ENCODE assay signal across 13 mouse cellular contexts in genomic region chr7:5012681-5013513, GRCm38 (mm10). TPM values are rescaled to one million over a fixed set of nuclear protein-coding genes. Genes with fewer than 3 reads are reported as not detected.
A peak's percentile ranks its signal among the peaks of the same experiment; 100 is the strongest.
DNase-seq lines count a peak whose midpoint lies in the region; ATAC-seq and TF ChIP-seq lines count a peak whose summit lies in the region.
"Had no signal": no experiment of that assay in that cellular context is flagged by ENCODE, and none has a peak within 500 bp of the region (broad histone marks: within the 10 kb centered on the region; RNA-seq: fewer than 3 reads in every experiment).

No protein-coding gene starts in this region.

- no peak for TF ChIP-seq CTCF in lung, embryonic 14.5 days (IDR thresholded peaks at IDR 0.05; ENCODE audit: low read depth)

- no peak for DNase-seq in forebrain, embryonic 10.5 days (ENCODE audit: extremely low spot score, low spot score)
- no peak for DNase-seq in lung, embryonic 14.5 days
- no peak for DNase-seq in lung, postnatal 10 days
- DNase-seq in induced T-regulatory cell, adult 2 months (ENCODE audit: low read depth), result peak; percentile 30
- peak; percentile 35 for DNase-seq in naive thymus-derived CD4-positive, alpha-beta T cell, adult 2 months (ENCODE audit: low read depth)
- no peak for DNase-seq in adrenal gland, postnatal 25 days
- no peak for DNase-seq in yolk sac, embryonic 10.5 days (ENCODE audit: low spot score)
- DNase-seq: adrenal gland, adult 2 months; right cerebral cortex, adult 18-20 months had no signal

- peaks cover 18% of the 10 kb centered on the region for H3K4me1 ChIP-seq in forebrain, embryonic 10.5 days
- H3K4me1 ChIP-seq in forebrain, embryonic 16.5 days (replicated peaks; ENCODE audit: control insufficient read depth, insufficient read depth, low read length), result peaks cover 12% of the 10 kb centered on the region
- H3K4me1 ChIP-seq in lung, embryonic 14.5 days (ENCODE audit: insufficient read depth), result no peaks in the 10 kb centered on the region

- no peak overlapping the region for H3K9ac ChIP-seq in forebrain, embryonic 16.5 days (replicated peaks; ENCODE audit: low read depth, low read length)
- H3K9ac ChIP-seq in lung, embryonic 14.5 days, result 0 out of 2 replicates have a peak overlapping the region, but pooled peaks have one; percentile 4

- WGBS in forebrain, embryonic 10.5 days, result 91% methylated on average over 27 of the region's 27 CpGs
- 91% methylated on average over 27 of the region's 27 CpGs for WGBS in forebrain, embryonic 16.5 days
- 86% methylated on average over 27 of the region's 27 CpGs for WGBS in lung, embryonic 14.5 days

- H3K4me2 ChIP-seq in forebrain, embryonic 16.5 days (ENCODE audit: low read length), result no peak overlapping the region
- peak overlapping the region; percentile 66 for H3K4me2 ChIP-seq in lung, embryonic 14.5 days

- H3K27ac ChIP-seq in forebrain, embryonic 10.5 days, result 0 out of 2 replicates have a peak overlapping the region, but pooled peaks have one; percentile 15
- H3K27ac ChIP-seq in forebrain, embryonic 16.5 days (ENCODE audit: low read length), result no peak overlapping the region
- H3K27ac ChIP-seq in lung, embryonic 14.5 days (ENCODE audit: low read depth), result no peak overlapping the region

- H3K27me3 ChIP-seq in forebrain, embryonic 10.5 days (ENCODE audit: poor library complexity, severe bottlenecking), result no peaks in the 10 kb centered on the region
- H3K27me3 ChIP-seq in forebrain, embryonic 16.5 days (replicated peaks; ENCODE audit: control insufficient read depth, insufficient read depth, low read length), result no peaks in the 10 kb centered on the region
- H3K27me3 ChIP-seq in lung, embryonic 14.5 days (ENCODE audit: insufficient read depth, low read length), result no peaks in the 10 kb centered on the region

- peaks cover 64% of the 10 kb centered on the region for H3K36me3 ChIP-seq in forebrain, embryonic 10.5 days (replicated peaks)
- peaks cover 36% of the 10 kb centered on the region for H3K36me3 ChIP-seq in forebrain, embryonic 16.5 days (ENCODE audit: control insufficient read depth, insufficient read depth)
- peaks cover 50% of the 10 kb centered on the region for H3K36me3 ChIP-seq in lung, embryonic 14.5 days (ENCODE audit: insufficient read depth)

- peaks cover 27% of the 10 kb centered on the region for H3K9me3 ChIP-seq in forebrain, embryonic 10.5 days
- H3K9me3 ChIP-seq in forebrain, embryonic 16.5 days (ENCODE audit: control insufficient read depth, low read length), result no peaks in the 10 kb centered on the region
- H3K9me3 ChIP-seq in lung, embryonic 14.5 days (ENCODE audit: low read depth, low read length), result no peaks in the 10 kb centered on the region

- H3K4me3 ChIP-seq in forebrain, embryonic 10.5 days, result peak overlapping the region; percentile 73
- no peak overlapping the region for H3K4me3 ChIP-seq in forebrain, embryonic 16.5 days (replicated peaks; ENCODE audit: low read length)
- peak overlapping the region; percentile 62; the same call in 1 of the 2 replicates for H3K4me3 ChIP-seq in lung, embryonic 14.5 days (ENCODE audit: low read depth, low read length)

- ATAC-seq in forebrain, embryonic 16.5 days, result no peak
- no peak for ATAC-seq in lung, embryonic 14.5 days (ENCODE audit: insufficient read depth)

RNA-seq across cellular contexts. Expression of gene Zfp524, which starts 1.3 kb away (rescaled TPM):
- 8.4 and 9.4 TPM in 2 replicates for polyA plus RNA-seq in forebrain, embryonic 10.5 days (2016; fragmentation: Nextera tagmentation; extraction: Ambion mirVana)
- 10.3 and 11.3 TPM in 2 replicates for polyA plus RNA-seq in forebrain, embryonic 16.5 days (2015; fragmentation: Nextera tagmentation; extraction: Ambion mirVana)
- 13.6 and 13.8 TPM in 2 replicates for polyA plus RNA-seq in lung, embryonic 14.5 days (2014; fragmentation: Nextera tagmentation; extraction: Ambion mirVana)
- total RNA-seq in adrenal gland, postnatal 25 days (2021), result 15.3 and 17.6 TPM in 2 replicates

RNA-seq across cellular contexts. Expression of gene Fiz1, which starts 1.6 kb away (rescaled TPM):
- 54.0 and 54.1 TPM in 2 replicates for polyA plus RNA-seq in forebrain, embryonic 10.5 days (2016; fragmentation: Nextera tagmentation; extraction: Ambion mirVana)
- polyA plus RNA-seq in forebrain, embryonic 16.5 days (2015; fragmentation: Nextera tagmentation; extraction: Ambion mirVana), result 43.7 and 46.1 TPM in 2 replicates
- 41.9 and 46.4 TPM in 2 replicates for polyA plus RNA-seq in lung, embryonic 14.5 days (2014; fragmentation: Nextera tagmentation; extraction: Ambion mirVana)
- total RNA-seq in adrenal gland, postnatal 25 days (2021), result 18.7 and 26.4 TPM in 2 replicates

RNA-seq across cellular contexts. Expression of gene Gm44973, which starts 2.4 kb away (rescaled TPM):
- 1.0 and 1.1 TPM in 2 replicates for polyA plus RNA-seq in forebrain, embryonic 10.5 days (2016; fragmentation: Nextera tagmentation; extraction: Ambion mirVana)
- polyA plus RNA-seq in forebrain, embryonic 16.5 days (2015; fragmentation: Nextera tagmentation; extraction: Ambion mirVana), result 0.91 TPM in 1 of 2 replicates, not detected in the other
- 0.74 TPM in 1 of 2 replicates, not detected in the other for polyA plus RNA-seq in lung, embryonic 14.5 days (2014; fragmentation: Nextera tagmentation; extraction: Ambion mirVana)
- total RNA-seq in adrenal gland, postnatal 25 days (2021), result not detected in 2 replicates
- total RNA-seq: adrenal gland, adult 2 months; hematopoietic stem cell, adult 5-6 weeks had no signal
- polyA plus RNA-seq: adrenal gland, adult 2 months; C2C12 had no signal

RNA-seq across cellular contexts. Expression of gene Zfp865, which starts 7.3 kb away (rescaled TPM):
- 5.1 and 5.7 TPM in 2 replicates for polyA plus RNA-seq in forebrain, embryonic 10.5 days (2016; fragmentation: Nextera tagmentation; extraction: Ambion mirVana)
- 5.9 and 6.5 TPM in 2 replicates for polyA plus RNA-seq in forebrain, embryonic 16.5 days (2015; fragmentation: Nextera tagmentation; extraction: Ambion mirVana)
- 7.4 TPM in 2 replicates for polyA plus RNA-seq in lung, embryonic 14.5 days (2014; fragmentation: Nextera tagmentation; extraction: Ambion mirVana)
- 27.7 and 34.3 TPM in 2 replicates for total RNA-seq in adrenal gland, postnatal 25 days (2021)

RNA-seq across cellular contexts. Expression of gene Ccdc106, which starts 7.5 kb away (rescaled TPM):
- 4.7 and 6.6 TPM in 2 replicates for polyA plus RNA-seq in forebrain, embryonic 10.5 days (2016; fragmentation: Nextera tagmentation; extraction: Ambion mirVana)
- 50.5 and 59.1 TPM in 2 replicates for polyA plus RNA-seq in forebrain, embryonic 16.5 days (2015; fragmentation: Nextera tagmentation; extraction: Ambion mirVana)
- polyA plus RNA-seq in lung, embryonic 14.5 days (2014; fragmentation: Nextera tagmentation; extraction: Ambion mirVana), result 5.6 and 6.0 TPM in 2 replicates
- 1.00 and 1.1 TPM in 2 replicates for total RNA-seq in adrenal gland, postnatal 25 days (2021)
- total RNA-seq: hematopoietic stem cell, adult 5-6 weeks had no signal
- polyA plus RNA-seq: thymus, postnatal 0 days had no signal

Comparison
In these comparisons a context has a peak if more than half of its experiments do, and no peak if none do; other contexts are left out.
1. DNase-seq: peak in induced T-regulatory cell, adult 2 months (single experiment) and naive thymus-derived CD4-positive, alpha-beta T cell, adult 2 months (single experiment); none in forebrain, embryonic 10.5 days (single experiment), lung, embryonic 14.5 days (single experiment), lung, postnatal 10 days (single experiment), adrenal gland, postnatal 25 days (single experiment) and yolk sac, embryonic 10.5 days (single experiment).